Mouse (Mus musculus) testis, adult 10 weeks (tissue): Measurements from ENCODE around the gene Arl8b. TPM values are rescaled to one million over a fixed set of nuclear protein-coding genes. Genes with fewer than 3 reads are reported as not detected.

Source experiments
- polyA plus RNA-seq: library from polyadenylated mRNA; stranded (reverse); fragments of 350-450 nt; fragmentation: Illumina TruSeq; extraction: RNeasy Lipid Tissue Mini Kit (QIAGEN cat#74804); gene quantifications from one replicate; pipeline ENCODE4 v1.2.3, GENCODE M21; 2014; ENCODE audit warnings: low read depth, low replicate concordance

Gene Arl8b
- 279 TPM for polyA plus RNA-seq

GRCm38 (mm10) chr6:108782526-108783183 is at the start of gene Arl8b:
Gene Arl8b (plus strand): TSS chr6:108783099.

GRCm38 (mm10) chr6:108828234-108828868 is 45.5 kb downstream of the Arl8b start, which contains the start of gene Edem1:
Gene Edem1 (plus strand): TSS chr6:108828641.

Other genes with a start within 250 kb of the Arl8b start
- 1.7 TPM for gene Bhlhe40, start 122.5 kb upstream of the Arl8b start, polyA plus RNA-seq
- 28.2 TPM for gene Edem1, start 45.5 kb downstream of the Arl8b start, polyA plus RNA-seq